Mouse (Mus musculus): ENCODE results near the gene Lck.

The Lck gene

DNA sequence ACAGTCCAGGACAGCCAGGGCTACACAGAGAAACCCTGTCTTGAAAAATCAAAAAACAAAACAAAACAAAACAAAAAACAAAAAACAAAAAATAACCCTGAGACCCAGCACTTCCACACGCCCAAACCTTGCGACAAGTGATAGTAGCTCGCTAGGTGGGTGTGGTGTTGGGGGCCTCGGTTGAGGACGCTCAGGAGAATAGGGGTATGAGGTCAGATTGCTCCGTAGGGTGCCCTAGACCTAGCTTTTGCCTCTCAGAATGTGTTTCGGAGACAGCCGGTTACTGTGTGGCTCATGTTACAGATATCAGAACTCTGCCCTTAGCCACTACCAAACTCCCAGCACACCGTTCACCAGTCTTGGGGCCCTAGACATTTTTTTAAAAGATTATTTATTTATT, 12.3 kb upstream of the Lck start:
- in situ Hi-C loops (cut with MboI, MseI) = no loop called here

DNA sequence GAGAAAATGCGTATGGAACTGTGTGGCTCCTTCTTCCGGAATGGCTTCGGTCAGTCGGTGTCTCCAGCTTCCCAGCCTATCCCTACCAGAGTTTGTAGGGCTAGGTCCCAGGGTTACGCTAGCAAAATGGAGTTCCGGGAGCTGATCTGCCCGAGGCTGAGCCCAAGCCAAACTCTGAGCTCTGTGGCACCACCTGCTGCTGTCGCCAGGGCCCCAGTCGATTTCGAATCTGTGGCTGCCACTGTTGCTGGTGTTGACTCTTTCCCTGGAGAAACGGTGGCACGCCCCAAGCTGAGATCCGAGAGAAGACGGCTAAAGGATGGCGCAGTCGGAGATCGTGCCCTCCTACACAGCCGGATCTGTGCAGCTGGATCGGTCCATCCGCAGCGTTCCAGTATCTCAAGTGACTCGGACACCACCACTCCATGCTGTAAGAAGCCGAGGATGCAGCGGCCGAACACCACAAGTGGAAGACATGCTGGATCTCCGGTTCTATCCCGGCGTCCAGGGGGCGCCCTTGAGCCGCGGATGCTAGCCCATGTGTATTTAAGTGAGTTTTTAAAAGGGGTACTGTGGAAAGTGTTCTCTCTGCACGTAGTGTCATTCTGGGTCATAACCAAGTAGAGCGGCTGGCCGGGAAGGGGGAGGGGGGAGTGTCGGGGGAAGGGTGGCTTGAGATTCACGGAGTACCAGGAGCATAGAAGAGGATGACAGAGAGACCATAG, 11.6 kb upstream of the Lck start:
- in situ Hi-C loops (cut with MboI, MseI) = no loop called here

DNA sequence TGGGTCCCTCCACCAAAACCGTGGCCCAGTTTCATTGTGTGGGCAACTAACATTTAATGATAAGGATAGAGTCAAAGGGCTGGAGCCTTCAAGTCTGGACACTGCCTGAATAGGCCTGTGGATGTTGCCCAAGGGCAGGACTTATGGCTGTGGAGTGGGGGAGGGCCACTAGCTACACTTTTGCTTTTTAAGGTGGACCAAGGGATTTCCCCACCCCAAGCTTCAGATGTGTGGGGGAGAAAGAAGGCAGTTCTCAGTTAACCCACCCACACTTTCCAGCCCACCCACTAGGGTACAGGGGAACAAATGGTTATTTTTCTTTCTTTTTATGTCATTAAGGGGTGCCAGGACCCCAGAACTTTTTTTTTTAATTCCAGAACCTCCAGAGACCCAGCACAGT, 10.9 kb upstream of the Lck start:
- in situ Hi-C loops (cut with MboI, MseI) = no loop called here

DNA sequence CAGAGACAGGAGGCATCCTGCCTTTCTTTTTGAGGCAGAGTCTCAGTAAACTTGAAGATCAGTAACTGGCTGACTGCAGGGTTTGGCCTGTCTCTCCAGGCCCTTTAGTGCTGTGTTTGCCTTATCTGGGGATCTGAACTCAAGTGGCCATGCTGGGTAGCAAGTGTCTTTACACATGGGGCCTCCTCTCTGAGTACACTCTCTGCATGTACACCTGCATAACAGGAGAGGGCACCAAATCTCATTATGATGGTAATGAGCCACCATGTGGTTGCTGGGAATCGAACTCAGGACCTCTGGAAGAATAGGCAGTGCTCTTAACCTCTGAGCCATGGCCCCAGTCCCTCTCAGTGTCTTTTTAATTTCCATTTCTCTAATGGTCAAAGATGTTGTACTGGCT, 8.8 kb upstream of the Lck start:
- in situ Hi-C loops (cut with MboI, MseI) = no loop called here

DNA sequence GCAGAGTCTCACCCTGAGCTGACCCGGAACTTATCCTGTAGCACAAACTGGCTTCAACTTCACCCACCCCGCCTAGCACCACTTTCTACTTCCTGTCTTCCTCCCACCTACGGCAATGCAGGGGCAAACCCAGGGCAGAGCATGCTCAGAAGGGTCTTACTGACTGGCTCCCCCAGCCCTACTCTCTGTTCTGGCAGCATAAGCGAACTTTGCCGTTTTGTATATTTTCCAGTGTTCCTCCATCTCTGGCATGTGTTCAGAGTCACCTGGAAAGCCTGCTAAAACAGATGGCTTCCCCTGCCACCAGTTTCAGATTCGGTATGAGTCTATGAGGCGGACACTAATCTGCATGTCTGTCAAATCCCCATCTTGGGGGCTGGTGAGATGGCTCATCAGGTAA, 6.9 kb upstream of the Lck start:
- in situ Hi-C loops (cut with MboI, MseI) = no loop called here

DNA sequence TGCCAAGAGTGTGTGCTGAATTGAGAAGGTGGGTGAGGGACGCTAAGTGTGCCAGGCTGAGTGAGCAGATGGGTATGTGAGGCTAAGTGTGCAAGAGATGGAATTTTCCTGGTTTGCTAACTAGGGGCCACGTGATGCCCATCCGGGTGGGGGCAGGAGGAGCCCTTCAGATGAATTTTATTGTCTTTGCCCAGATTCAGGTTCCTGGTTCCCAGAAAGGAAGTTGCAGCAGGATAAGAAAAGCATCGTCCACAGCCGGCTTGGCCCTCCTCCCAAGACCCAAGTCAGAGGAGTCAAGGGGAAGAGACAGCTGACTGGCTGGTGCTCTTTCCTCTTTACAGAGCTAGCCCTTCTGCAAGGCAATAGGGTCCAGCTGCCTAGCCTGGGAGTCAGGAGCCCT, 5.0 kb upstream of the Lck start, which contains the start of gene Fam167b:
Gene Fam167b, minus strand, starts transcription at position 84 of the 400 bp plus-strand sequence.
- in situ Hi-C loops (cut with MboI, MseI) = no loop called here

DNA sequence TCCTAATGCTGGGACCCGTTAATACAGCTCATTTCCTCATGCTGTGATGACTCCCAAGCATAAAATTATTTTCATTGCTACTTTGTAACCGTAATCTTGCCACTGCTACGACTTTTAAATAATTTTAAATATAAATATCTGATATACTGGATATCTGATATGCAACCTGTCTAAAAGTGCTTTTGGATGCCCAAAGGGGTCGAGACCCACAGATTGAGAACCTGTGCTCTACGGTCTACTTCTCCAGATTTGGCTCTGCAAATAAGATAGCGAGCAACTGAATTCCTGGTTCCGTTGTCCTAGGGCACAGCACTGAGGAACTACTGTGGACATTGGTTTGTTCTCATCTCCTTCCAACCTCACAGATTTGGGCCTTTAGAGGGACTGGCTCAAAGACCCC, 4.2 kb upstream of the Lck start:
- in situ Hi-C loops (cut with MboI, MseI) = no loop called here

DNA sequence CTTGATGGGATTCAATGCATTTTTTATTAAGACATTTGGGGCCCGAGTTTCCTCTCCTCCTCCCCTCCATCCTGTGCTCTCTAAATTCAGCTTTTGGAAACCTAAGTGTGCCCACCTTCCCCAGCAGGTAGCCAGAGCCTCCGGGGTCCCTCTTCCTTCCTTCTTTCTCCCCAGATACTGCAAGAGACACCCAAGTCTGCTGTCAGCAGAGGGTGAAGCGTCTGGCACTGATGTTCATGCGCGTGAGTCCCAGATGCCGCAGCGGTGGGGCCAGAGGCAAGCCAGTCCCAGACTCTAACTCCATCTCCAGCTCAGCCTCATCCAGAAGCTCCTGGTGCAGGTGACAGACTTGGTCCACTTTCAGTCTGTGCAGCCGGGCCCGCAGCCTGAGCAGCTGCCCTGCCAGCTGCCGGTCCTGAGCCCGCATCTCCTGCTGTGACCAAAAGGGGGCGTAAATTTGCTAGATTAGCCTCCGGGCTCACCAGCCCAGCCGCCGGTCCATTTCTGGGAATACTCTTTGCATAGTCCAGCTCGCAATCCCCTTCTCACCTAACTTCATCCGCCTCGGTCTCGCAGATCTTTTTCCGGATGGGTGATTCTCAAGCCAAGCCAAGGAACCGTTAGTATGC, 3.5 kb upstream of the Lck start:
- in situ Hi-C loops (cut with MboI, MseI) = no loop called here

DNA sequence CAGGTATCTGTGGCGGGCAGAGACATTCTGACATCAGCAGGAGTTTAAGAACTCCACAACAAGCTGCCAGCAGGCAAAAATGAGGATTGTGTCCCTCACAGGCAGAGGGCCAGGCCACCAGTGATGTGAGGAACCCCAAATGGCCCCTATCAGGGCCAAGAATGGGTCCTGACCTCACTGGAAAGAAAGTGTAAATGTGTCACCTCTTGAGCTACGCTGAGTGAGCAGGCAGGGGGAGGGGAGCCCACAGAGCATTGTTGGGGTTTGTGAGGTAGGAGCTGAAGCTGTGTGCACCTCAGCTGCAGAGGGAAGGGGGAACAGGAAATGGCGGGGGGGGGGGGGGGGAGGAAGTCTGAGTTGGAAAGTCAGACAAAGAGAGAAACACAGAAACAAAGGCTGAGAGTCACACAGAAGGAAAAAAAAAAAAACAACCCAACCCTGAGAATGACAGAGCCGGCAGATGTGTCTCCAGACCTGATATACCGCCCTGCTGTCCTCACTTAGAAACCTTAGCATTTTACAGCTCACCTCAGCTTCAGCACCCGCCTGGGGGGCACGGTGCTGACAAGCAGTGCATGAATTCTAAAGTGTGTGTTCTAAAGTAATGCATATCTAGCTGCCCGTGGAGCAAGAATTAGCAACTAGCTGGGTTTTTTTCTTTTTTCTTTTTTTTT, 1.9 kb upstream of the Lck start:
- in situ Hi-C loops (cut with MboI, MseI) = no loop called here

DNA sequence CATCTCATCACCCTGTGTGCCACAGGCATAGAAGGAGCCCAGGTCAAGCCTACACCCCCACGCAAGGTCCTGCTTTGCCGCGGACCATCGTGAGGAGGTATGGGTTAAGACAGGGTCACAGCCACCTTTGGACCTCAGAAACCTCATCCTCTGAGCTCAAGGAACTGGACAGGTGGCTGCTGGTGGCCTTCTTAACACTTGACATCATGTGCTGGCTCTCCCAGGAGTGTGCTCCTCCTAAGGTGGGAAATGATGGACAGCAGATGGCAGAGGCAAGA, 409 bp downstream of the Lck start:
- in situ Hi-C loops (cut with MboI, MseI) = loop anchor here (25.0 kb wide), 1 partner anchor 1339 kb away; the partner anchor contains the start of gene Laptm5

DNA sequence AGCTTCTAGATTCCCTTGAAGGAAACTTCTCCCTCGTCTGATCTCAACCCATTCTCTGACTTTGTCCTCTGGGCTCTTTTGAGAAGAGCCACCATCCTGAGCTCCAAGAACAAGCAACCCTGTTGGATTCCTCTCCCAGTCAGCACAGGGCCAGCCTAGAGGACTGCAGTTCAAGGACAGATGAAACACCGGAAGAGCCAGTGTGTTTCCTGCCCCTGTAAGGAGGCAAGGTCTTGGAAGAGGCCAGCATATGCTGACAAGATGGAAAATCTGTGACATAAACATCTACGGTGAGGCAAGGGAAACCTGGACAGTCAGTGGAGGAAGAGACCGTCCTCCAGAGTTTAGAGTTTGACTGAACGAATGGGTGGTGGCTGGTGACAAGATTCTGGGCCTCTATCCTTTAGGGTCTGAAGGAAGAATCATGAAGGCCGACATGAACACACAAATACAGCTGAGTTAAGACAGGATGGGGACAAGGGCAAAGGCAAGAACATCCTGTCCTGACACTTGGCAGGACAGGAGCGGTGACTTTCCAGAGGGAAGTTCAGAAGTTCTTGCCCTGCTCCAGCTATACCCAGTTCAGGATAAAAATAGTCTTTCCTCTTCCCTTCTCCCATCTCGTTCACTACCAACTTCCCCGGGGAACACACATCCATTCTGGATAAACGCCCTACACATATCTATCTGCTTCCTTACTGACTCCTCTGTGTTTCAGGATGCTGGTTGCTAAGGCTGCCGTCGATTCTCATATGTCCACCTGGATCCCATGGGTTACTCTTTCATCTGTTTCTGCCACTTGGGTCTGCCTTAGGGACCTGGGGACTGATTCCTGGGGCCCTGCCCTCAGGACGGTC, 977 bp downstream of the Lck start:
- in situ Hi-C loops (cut with MboI, MseI) = loop anchor here (25.0 kb wide), 1 partner anchor 1340 kb away; the partner anchor contains the start of gene Laptm5

DNA sequence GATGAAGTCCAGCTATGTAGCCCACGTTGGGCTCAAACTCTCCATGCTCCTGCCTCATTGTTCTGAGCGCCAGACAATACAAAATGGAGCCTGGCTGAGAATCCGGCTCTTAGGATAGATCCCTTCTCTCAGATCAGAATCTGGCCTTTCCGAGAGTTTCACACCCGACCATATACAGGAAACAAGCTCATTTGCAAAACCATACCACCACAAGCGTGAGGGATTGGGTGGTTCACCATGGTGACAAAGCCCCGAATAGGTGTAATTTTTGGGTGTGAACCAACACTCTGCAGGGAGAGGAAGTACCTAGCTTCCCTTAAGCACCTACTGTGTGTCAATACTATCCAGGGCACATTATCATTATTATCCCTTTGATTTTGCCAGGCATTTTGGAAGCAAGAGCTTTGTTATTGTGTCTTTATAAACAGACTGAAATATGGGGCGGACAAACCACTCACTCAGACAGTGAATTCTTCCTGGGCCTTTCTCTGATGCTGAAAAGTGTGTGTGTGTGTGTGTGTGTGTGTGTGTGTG, 1.8 kb downstream of the Lck start:
- in situ Hi-C loops (cut with MboI, MseI) = loop anchor here (25.0 kb wide), 1 partner anchor 1341 kb away; the partner anchor contains the start of gene Laptm5

DNA sequence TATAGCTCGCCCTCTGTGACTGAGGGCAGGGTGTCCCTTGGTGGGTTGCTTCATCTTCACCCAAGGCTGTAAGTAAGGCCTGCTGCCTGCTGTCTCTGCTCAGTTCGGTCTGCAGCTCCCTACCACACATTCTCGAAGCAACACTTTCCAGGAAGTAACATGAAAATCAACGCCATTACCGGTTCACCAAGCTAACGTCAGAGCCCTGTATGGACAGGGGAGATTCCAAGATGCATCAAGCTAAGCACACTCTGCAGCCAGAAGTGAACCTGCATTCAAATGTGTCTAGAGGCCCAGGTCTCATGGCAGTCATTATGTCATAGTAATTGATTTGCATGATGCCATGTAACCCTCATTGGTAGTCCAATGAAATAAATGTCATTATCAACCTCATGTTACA, 3.4 kb downstream of the Lck start:
- in situ Hi-C loops (cut with MboI, MseI) = loop anchor here (25.0 kb wide), 1 partner anchor 1342 kb away; the partner anchor contains the start of gene Laptm5

DNA sequence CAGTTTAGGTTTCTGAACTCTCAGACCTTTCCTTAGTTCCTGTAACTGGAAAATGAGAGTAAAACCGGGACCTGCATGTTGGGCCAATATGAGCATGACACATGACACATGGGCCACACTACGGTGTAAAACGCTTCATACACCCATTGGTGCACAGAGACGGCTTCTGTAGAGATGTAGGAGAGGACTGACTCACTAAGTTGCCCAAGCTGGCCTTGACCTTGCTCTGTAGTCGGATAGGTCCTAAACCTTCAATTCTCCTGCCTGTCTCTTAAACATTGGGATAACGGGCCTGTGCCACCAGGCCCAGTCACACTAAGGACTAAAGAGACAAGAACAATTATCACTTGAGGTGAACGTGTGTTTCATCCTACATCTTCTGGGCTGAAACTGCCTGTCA, 5.1 kb downstream of the Lck start:
- in situ Hi-C loops (cut with MboI, MseI) = loop anchor here (25.0 kb wide), 1 partner anchor 1344 kb away; the partner anchor contains the start of gene Laptm5

DNA sequence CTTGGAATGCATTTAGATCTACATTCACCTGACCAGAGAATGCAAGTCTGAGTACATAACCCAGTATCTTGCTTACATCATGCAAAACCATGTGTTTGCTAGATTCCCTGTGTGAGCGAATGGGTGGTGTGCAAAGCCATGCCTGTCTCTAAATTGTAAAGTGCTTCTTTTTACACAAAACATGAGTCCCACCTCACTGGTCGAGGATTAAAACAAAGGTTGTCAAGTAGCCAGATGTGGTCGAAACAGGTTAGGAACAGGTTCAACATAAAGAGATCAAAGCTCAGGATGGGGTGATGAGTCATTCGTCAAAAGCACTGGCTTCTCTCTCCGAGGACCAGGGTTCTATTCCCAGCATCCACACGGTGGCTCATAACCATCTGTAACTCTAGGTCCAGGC, 8.3 kb downstream of the Lck start:
- in situ Hi-C loops (cut with MboI, MseI) = loop anchor here (25.0 kb wide), 1 partner anchor 1347 kb away; the partner anchor contains the start of gene Laptm5

DNA sequence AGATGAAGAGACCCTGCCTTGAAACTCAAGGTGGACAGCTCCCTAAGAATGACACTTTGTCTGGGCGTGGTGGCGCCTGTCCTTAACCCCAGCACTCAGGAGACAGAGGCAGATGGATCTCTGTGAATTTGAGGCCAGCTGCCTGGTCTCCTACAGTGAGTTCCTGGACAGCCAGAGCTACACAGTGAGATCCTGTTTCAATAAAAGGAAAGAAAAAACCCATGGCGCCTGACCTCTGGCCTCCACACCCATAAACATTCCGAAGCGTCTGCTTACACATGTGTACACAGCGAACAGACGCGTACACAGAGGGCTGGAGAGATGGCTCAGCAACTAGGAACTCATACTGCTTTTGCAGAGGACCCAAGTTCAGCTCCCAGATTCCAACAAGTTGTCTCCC, 9.7 kb downstream of the Lck start:
- in situ Hi-C loops (cut with MboI, MseI) = loop anchor here (25.0 kb wide), 1 partner anchor 1349 kb away; the partner anchor contains the start of gene Laptm5

DNA sequence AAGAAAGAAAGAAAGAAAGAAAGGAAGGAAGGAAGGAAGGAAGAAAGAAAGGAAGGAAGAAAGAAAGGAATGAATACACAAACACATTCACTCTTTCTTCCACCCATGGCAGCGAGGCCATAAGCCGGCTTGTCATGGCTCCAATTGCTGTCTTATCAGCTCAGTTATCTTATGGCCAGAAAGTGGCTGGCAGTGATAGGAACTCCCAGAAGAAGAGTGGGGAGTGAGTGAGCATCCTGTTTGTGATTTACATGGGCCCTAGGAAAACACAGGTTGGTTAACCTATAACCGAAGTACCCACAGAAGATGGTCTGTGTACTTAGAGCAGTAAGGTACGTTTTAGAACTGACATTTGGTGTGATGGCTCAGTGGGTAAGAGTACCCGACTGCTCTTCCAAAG, 12.3 kb downstream of the Lck start:
- in situ Hi-C loops (cut with MboI, MseI) = loop anchor here (25.0 kb wide), 1 partner anchor 1351 kb away; the partner anchor contains the start of gene Laptm5

DNA sequence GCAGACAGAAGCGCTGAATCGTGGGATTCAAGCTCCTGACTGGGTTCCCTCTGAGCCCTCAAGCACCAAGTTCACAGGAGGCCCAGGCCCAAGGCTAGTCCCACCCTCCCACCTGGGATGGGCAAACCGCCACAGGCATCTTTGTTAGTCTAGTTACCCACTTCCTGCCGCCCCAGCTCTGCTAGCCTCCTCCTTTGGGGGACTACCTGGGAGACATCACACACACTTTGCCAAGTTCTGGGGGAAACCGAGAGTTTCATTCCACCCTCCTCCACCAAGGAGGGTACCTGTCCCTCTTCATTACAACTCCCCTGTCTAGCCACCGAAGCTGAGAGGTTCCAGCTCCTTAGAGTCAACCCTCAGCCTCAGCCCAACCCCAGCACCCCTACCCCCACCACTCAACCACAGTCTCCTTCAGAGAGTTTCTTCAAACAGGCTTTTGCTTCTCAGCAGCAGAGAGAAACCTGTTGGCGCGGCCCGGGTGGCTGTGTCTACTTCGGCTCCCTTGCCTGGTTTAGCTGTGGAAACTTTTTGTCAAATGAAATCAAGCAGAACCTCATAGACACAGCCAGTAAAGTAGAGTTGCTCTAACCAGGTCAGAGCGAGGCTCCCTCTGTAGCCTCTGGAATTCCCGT, 15.0 kb downstream of the Lck start:
- in situ Hi-C loops (cut with MboI, MseI) = loop anchor here (5.0 to 25.0 kb wide), 2 partner anchors 44 to 1354 kb away; partner anchors contain the start of genes Eif3i, Laptm5 and Tmem234

DNA sequence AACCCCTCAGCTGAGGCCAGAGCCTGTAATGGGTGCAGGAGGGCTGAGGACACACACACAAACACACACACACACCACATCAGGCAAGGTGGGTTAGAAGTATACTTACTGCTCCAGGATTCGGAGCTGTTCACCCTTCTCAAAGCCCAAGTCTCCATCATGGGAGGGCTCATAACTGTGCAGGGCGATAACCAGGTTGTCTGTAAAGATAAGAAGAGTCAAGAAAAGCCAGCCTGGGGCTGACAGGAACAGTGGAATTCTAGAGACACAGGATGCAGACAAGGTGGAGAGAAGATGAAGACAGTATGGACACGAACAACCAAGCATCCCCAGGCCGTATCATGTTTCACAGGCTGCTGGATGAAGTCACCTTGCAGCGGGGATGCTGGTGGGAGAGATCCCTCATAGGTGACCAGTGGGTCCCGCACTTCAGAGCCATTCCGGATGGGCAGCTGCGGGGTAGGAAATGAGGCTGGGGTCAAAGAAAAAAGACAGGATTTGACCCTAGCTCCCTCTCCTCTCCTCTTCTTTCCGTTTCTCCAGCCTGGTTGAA, 16.1 kb downstream of the Lck start:
- in situ Hi-C loops (cut with MboI, MseI) = loop anchor here (5.0 to 25.0 kb wide), 2 partner anchors 45 to 1355 kb away; partner anchors contain the start of genes Eif3i, Laptm5 and Tmem234

Measured in regulatory T cell (primary cell).